Mouse (Mus musculus) hindbrain, postnatal 0 days (tissue): ENCODE results near the gene Atg4d. TPM values are rescaled to one million over a fixed set of nuclear protein-coding genes. Genes with fewer than 3 reads are reported as not detected.
"Not testable (repeated sequence)": the region's sequence is repeated elsewhere in the genome, so short reads cannot be mapped to it uniquely, and the experiment has no call there.

Experiments
- ATAC-seq: fragments of 200-750 bp; cut with Nextera tagmentation; 2 replicates; pipeline ENCODE4 v1.8.0; 2017; ENCODE audit warnings: mild to moderate bottlenecking, moderate TSS enrichment, moderate library complexity
- DNase-seq: peaks from one replicate; pipeline ENCODE4 v3.0.0-alpha.2; 2015; ENCODE audit warnings: low spot score
- H3K27ac ChIP-seq: fragments of 300-500 bp; sonication (generic); 2 replicates; pipeline ENCODE4 v1.5.1; 2014; ENCODE audit warnings: mild to moderate bottlenecking
- H3K27me3 ChIP-seq: fragments of 300-500 bp; sonication (generic); 2 replicates; pipeline ENCODE4 v1.6.1; 2014; ENCODE audit warnings: low read length, mixed read lengths; ENCODE audit not compliant: insufficient read depth
- H3K36me3 ChIP-seq: fragments of 300-500 bp; sonication (generic); 2 replicates; pipeline ENCODE4 v1.6.1; 2014; ENCODE audit warnings: low read length, mixed read lengths; ENCODE audit not compliant: insufficient read depth
- H3K4me1 ChIP-seq: fragments of 300-500 bp; sonication (generic); 2 replicates; pipeline ENCODE4 v1.6.1; 2014; ENCODE audit warnings: antibody characterized with exemption, low read length, mixed read lengths; ENCODE audit not compliant: insufficient read depth
- H3K4me2 ChIP-seq: fragments of 300-500 bp; sonication (generic); 2 replicates; pipeline ENCODE4 v1.6.1; 2014; ENCODE audit warnings: low read depth, mild to moderate bottlenecking, low read length, moderate library complexity, mixed read lengths
- H3K4me3 ChIP-seq: fragments of 300-500 bp; sonication (generic); 2 replicates; pipeline ENCODE4 v1.5.1; 2014; ENCODE audit warnings: low read length
- H3K9ac ChIP-seq: fragments of 300-500 bp; sonication (generic); replicated peaks from 2 replicates; pipeline ENCODE4 v1.6.1; 2014; ENCODE audit warnings: mild to moderate bottlenecking, low read length, moderate library complexity, mixed read lengths
- H3K9me3 ChIP-seq: fragments of 300-500 bp; sonication (generic); 2 replicates; pipeline ENCODE4 v1.6.1; 2016; ENCODE audit warnings: low read length, mixed read lengths
- CTCF ChIP-seq: IDR thresholded peaks from 2 replicates; pipeline ENCODE4 v1.5.1; 2016; ENCODE audit warnings: antibody characterized with exemption, control low read depth, low read depth
- WGBS: fragments of 180-500 bp; shearing (Covaris S2); extraction: QIAGEN DNeasy Blood & Tissue Kit; methylation state at CpG from one replicate; pipeline ENCODE4 v1.1.7; 2014; 5-methylcytosine and 5-hydroxymethylcytosine counted together
- polyA plus RNA-seq: library from polyadenylated mRNA; unstranded; fragments of >200 nt; fragmentation: Nextera tagmentation; extraction: Ambion mirVana; gene quantifications from 2 replicates; pipeline ENCODE4 v1.2.1, GENCODE M21; 2015
- total RNA-seq: library from RNA; depleted of rRNA; stranded (reverse); fragments of >200 nt; gene quantifications from 2 replicates; pipeline ENCODE4 v1.2.3, GENCODE M21; 2014

Gene Atg4d
- total and polyA plus RNA-seq, 2 experiments from 2014 or later: 32.1 to 38.6 TPM

DNA sequence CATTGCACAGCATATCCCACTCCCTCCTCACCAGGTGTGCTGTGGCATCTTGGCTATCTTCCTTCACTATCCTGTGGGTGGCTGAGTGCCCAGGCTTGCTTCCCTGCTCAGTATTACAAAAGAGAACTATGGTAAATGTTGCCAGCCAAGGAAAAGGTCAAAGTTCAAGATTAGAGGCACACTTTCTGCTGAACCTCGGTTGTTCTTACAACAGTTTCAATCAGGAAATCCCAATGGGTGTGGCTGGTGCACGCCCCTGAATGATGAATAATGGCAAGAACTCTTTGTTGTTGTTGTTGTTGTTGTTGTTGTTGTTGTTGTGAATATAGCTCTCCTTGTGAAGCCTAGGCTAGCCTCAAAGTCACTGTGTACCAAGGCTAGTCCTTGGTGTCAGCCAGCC is 3.3 kb upstream of the Atg4d start:
- H3K4me2 ChIP-seq: no peak overlapping the region
- no peaks in the 10 kb centered on the region for H3K27me3 ChIP-seq
- no peaks in the 10 kb centered on the region for H3K36me3 ChIP-seq
- H3K4me1 ChIP-seq: peaks cover 16% of the 10 kb centered on the region
- DNase-seq: no peak
- no peak for ATAC-seq
- no peak overlapping the region for H3K4me3 ChIP-seq
- no peaks in the 10 kb centered on the region for H3K9me3 ChIP-seq
- 55% methylated on average over 2 of the region's 2 CpGs for WGBS
- H3K27ac ChIP-seq: no peak overlapping the region
- TF ChIP-seq CTCF: no peak
- H3K9ac ChIP-seq: no peak overlapping the region

DNA sequence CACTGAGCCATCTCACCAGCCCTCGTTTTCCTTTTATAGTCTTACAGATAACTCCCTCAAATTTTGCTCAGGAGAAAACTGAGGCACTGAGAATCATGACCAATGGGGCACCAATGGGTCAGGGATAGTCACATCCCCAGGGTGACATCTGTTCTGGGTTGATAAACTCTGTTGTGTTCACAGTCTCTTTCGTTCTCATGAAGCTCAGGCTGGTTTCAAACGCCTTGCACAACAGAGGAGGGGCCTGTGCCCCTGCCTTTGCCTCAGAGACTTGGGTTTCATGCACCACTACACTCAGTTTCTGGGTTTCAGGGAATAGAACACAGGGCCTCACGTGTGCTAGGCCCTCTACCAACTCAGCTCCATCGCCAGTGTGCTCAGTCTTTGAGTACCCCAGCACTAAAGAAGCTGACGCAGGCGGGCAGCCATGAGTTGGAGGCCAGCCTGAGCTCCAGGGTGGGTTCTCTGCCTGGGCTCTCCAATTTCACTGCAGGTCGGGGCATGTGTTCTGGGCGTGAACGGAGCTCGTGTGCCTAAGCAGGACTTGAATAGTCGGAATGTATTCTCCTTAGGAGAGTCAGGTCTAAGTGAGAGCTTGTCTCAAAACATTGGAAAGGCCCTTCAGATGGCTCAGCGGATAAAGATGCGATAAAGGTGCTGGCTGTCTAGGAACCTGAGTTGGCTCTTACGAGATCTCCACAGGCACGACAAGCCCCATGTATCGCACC is 657 bp upstream of the Atg4d start:
- Histone ChIP-seq H3K27ac (peak overlapping the region; percentile 82), H3K4me3 (peak overlapping the region; percentile 98), H3K36me3 (peaks cover 14% of the 10 kb centered on the region), H3K27me3 (no peaks in the 10 kb centered on the region), H3K4me1 (peaks cover 16% of the 10 kb centered on the region), H3K4me2 (peak overlapping the region; percentile 92), H3K9me3 (no peaks in the 10 kb centered on the region), H3K9ac (peak overlapping the region; percentile 92)
- ATAC-seq (peak; percentile 16), DNase-seq (no peak)
- 19% methylated on average over 17 of the region's 17 CpGs for WGBS
- TF ChIP-seq CTCF: no peak

DNA sequence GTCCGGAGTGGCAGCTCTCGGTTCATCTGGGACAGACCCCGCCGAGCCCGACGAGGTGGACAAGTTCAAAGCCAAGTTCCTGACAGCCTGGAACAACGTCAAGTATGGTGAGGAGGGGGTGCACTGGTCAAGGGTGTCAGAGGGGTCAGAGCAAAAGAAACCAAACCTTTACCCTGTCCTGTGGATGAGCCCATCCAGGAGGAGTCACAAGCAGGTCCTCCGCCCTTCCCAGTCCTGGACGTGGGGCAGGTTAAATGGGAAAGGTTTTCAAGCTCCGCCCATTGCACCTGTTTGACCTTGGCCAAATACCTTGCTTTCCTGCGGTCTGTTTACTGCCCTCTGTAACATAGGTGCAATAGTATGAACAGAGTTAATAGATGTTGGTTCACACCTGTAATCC is 518 bp downstream of the Atg4d start:
- Histone ChIP-seq H3K9ac (peak overlapping the region; percentile 92), H3K4me2 (peak overlapping the region; percentile 92), H3K27me3 (no peaks in the 10 kb centered on the region), H3K4me3 (peak overlapping the region; percentile 98), H3K36me3 (peaks cover 19% of the 10 kb centered on the region), H3K4me1 (peaks cover 16% of the 10 kb centered on the region), H3K27ac (peak overlapping the region; percentile 82), H3K9me3 (no peaks in the 10 kb centered on the region)
- DNase-seq (no peak), ATAC-seq (no peak)
- 5% methylated on average over 11 of the region's 11 CpGs for WGBS
- no peak for TF ChIP-seq CTCF

DNA sequence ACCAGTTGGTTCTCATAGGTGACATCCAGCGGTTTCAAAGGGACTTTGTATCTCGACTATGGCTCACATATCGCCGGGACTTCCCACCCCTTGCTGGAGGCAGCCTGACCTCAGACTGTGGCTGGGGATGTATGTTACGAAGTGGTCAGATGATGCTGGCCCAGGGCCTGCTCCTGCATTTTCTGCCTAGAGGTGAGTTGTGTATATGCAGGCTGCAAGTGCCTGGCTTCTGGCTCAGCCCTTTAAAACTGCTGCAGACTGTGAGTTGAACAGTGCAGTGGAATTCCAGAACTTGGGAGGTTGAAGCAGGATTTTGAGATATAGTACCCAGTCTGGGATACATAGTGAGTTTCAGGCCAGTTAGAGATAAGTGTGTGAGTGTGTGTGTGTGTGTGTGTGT is 1.8 kb downstream of the Atg4d start:
- H3K4me3 ChIP-seq: no peak overlapping the region
- no peak for TF ChIP-seq CTCF
- DNase-seq: no peak
- peak overlapping the region; percentile 92; the same call in 1 of the 2 replicates for H3K4me2 ChIP-seq
- no peaks in the 10 kb centered on the region for H3K9me3 ChIP-seq
- H3K27ac ChIP-seq: no peak overlapping the region
- 82% methylated on average over 5 of the region's 5 CpGs for WGBS
- no peak for ATAC-seq
- H3K36me3 ChIP-seq: peaks cover 32% of the 10 kb centered on the region
- H3K9ac ChIP-seq: 0 out of 2 replicates have a peak overlapping the region, but pooled peaks have one; percentile 13
- H3K27me3 ChIP-seq: no peaks in the 10 kb centered on the region
- peaks cover 16% of the 10 kb centered on the region for H3K4me1 ChIP-seq

DNA sequence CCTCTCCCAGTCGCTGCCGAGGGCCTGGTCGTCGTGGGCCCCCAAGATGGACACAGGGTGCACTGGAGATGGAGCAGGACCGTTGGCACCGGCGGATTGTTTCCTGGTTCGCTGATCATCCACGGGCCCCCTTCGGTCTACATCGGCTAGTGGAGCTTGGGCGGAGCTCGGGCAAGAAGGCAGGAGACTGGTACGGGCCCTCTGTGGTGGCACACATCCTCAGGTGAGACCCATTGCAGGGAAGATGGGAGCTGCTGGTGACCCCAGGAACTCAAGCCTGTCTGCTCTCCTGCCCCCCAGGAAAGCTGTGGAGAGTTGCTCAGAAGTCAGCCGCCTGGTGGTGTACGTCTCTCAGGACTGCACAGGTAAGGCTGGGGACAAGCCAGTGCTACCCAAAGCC is 3.2 kb downstream of the Atg4d start:
- WGBS: 93% methylated on average over 16 of the region's 16 CpGs
- Histone ChIP-seq H3K9ac (no peak overlapping the region), H3K27me3 (no peaks in the 10 kb centered on the region), H3K9me3 (no peaks in the 10 kb centered on the region), H3K4me1 (peaks cover 16% of the 10 kb centered on the region), H3K36me3 (peaks cover 46% of the 10 kb centered on the region), H3K4me3 (no peak overlapping the region), H3K27ac (no peak overlapping the region), H3K4me2 (no peak overlapping the region)
- no peak for TF ChIP-seq CTCF
- ATAC-seq (no peak), DNase-seq (no peak)

DNA sequence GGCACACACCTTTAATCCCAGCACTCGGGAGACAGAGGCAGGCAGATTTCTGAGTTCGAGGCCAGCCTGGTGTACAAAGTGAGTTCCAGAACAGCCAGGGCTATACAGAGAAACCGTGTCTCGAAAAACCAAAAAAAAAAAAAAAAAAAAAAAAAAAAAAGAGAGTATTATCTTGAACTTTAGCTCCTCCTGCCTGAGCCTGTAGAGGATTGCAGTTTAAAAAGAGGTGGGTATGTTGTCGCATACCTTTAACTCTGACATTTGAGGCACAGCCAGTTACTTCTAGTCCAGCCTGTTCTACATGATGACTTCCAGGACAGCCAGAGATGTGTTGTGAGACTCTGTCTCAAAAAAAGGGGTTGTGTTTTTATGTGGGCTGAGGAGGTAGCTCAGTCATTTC is 4.5 kb downstream of the Atg4d start:
- H3K36me3 ChIP-seq: peaks cover 58% of the 10 kb centered on the region

DNA sequence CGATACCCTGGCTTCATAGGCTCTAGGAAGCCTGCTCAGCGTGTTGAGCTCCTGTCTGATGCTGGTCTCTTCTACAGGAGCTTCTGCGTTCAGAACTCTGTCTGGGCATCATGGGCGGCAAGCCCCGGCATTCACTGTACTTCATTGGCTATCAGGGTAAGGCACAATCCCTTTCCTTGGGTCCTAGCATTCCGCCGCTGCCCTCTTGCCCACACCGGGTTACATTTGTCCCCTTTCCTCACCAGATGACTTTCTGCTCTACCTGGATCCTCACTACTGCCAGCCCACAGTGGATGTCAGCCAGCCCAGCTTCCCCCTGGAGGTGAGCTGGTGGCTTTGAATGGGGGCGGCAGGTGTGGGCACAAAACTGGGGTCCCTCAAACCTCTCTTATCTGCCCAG is 7.3 kb downstream of the Atg4d start:
- TF ChIP-seq CTCF: no peak
- H3K9me3 ChIP-seq: no peaks in the 10 kb centered on the region
- no peak overlapping the region for H3K27ac ChIP-seq
- DNase-seq (no peak), ATAC-seq (no peak)
- H3K4me1 ChIP-seq: no peaks in the 10 kb centered on the region
- H3K4me3 ChIP-seq: no peak overlapping the region
- peaks cover 80% of the 10 kb centered on the region for H3K36me3 ChIP-seq
- no peaks in the 10 kb centered on the region for H3K27me3 ChIP-seq
- 94% methylated on average over 9 of the region's 9 CpGs for WGBS
- no peak overlapping the region for H3K4me2 ChIP-seq
- H3K9ac ChIP-seq: no peak overlapping the region

More for the DNA sequence above, 4.5 kb downstream of the Atg4d start:
- ATAC-seq, H3K4me3 ChIP-seq, H3K4me2 ChIP-seq, H3K9ac ChIP-seq, H3K27ac ChIP-seq, H3K27me3 ChIP-seq, DNase-seq, H3K9me3 ChIP-seq: not testable (repeated sequence)
- H3K4me1 ChIP-seq: peaks cover 13% of the 10 kb centered on the region
- WGBS: 84% methylated on average over 5 of the region's 5 CpGs
